Mouse (Mus musculus): ENCODE measurements at regions not wholly inside any gene's neighbourhood (a gene's known extent, or its start where the extent isn't known, plus 50 kb on each side); places are given as distances from the start of the nearest gene placed in this dataset.

DNA sequence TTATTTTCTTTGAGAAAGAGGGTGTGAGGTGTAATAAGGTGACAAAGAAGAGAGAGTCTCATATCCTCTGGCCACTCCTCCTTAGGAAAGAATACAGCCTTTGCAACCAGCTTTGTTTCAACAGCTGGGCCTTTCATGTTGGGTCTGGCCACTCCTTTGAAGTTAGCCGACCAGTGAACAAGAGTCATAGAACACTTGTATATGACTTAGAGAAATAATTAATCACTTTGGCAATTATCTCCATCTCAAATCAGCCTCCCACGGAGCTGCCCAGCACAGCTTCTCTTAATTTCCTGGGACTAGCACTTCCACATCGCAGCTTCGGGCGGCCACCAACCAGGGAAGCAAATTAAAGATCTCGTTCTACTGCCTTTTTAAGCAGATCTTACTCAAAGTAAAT is 476.8 kb downstream of the Mctp2 start:
- Histone ChIP-seq H3K36me3 (ENCODE audit: control insufficient read depth, insufficient read depth, low read length) (no peaks in the 10 kb centered on the region), H3K4me3 (ENCODE audit: low read depth, low read length) (no peak overlapping the region), H3K9ac (ENCODE audit: low read depth, low read length) (no peak overlapping the region), H3K9me3 (replicated peaks; ENCODE audit: control insufficient read depth, low read length) (no peaks in the 10 kb centered on the region), H3K4me1 (ENCODE audit: control insufficient read depth, insufficient read depth, low read length) (no peaks in the 10 kb centered on the region), H3K27ac (ENCODE audit: low read depth, low read length) (no peak overlapping the region), H3K4me2 (no peak overlapping the region), H3K27me3 (ENCODE audit: control insufficient read depth, insufficient read depth, low read length) (no peaks in the 10 kb centered on the region)
- 78% methylated on average over 6 of the region's 6 CpGs for WGBS (ENCODE audit: insufficient replicate concordance)
- ATAC-seq (replicated peaks; ENCODE audit: insufficient number of reproducible peaks, low FRiP score, low TSS enrichment) = no peak

GRCm38 (mm10) chr7:71816138-71816537 is 464.9 kb upstream of the Gm10295 start:
- Histone ChIP-seq H3K27ac (ENCODE audit: low read depth, low read length) (no peak overlapping the region), H3K36me3 (ENCODE audit: control insufficient read depth, insufficient read depth, low read length) (no peaks in the 10 kb centered on the region), H3K9ac (ENCODE audit: low read depth, low read length) (no peak overlapping the region), H3K27me3 (ENCODE audit: control insufficient read depth, insufficient read depth, low read length) (no peaks in the 10 kb centered on the region), H3K9me3 (replicated peaks; ENCODE audit: control insufficient read depth, low read length) (no peaks in the 10 kb centered on the region), H3K4me1 (ENCODE audit: control insufficient read depth, insufficient read depth, low read length) (no peaks in the 10 kb centered on the region), H3K4me2 (no peak overlapping the region), H3K4me3 (ENCODE audit: low read depth, low read length) (no peak overlapping the region)
- no peak for ATAC-seq (replicated peaks; ENCODE audit: insufficient number of reproducible peaks, low FRiP score, low TSS enrichment)
- WGBS (ENCODE audit: insufficient replicate concordance) = 79% methylated on average over 11 of the region's 11 CpGs

- no peaks in the 10 kb centered on the region for H3K36me3 ChIP-seq (ENCODE audit: control insufficient read depth, insufficient read depth, low read length)
- no peaks in the 10 kb centered on the region for H3K4me1 ChIP-seq (ENCODE audit: control insufficient read depth, insufficient read depth, low read length)
- no peak overlapping the region for H3K4me2 ChIP-seq
Observed at GRCm38 (mm10) chr7:71794201-71794600, 442.9 kb upstream of the Gm10295 start.

DNA sequence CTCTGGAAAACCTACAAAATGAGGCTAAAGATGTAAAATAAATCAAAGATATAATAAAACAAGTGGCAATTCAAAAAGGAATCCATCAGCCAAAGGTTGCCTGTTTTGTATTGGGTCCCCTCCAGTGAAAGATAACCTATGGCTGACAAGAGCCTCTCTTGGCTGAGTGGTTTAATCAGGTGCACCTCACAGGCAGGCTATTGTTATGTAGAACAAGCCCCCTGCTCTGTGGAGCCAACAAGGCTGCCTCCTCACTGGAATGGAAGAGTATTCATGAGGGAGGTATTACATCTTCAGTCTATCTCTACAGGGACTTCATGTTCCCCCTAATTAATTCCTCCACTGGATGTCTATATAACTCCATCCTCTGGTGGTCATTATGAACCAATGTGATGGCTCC is 437.1 kb upstream of the Gm10295 start:
- Histone ChIP-seq H3K27ac (ENCODE audit: low read depth, low read length) (no peak overlapping the region), H3K36me3 (ENCODE audit: control insufficient read depth, insufficient read depth, low read length) (no peaks in the 10 kb centered on the region), H3K4me3 (ENCODE audit: low read depth, low read length) (no peak overlapping the region), H3K9ac (ENCODE audit: low read depth, low read length) (no peak overlapping the region), H3K4me1 (ENCODE audit: control insufficient read depth, insufficient read depth, low read length) (no peaks in the 10 kb centered on the region), H3K9me3 (replicated peaks; ENCODE audit: control insufficient read depth, low read length) (no peaks in the 10 kb centered on the region), H3K4me2 (no peak overlapping the region), H3K27me3 (ENCODE audit: control insufficient read depth, insufficient read depth, low read length) (no peaks in the 10 kb centered on the region)
- no peak for ATAC-seq (replicated peaks; ENCODE audit: insufficient number of reproducible peaks, low FRiP score, low TSS enrichment)

More at GRCm38 (mm10) chr7:71794201-71794600, 442.9 kb upstream of the Gm10295 start:
- Histone ChIP-seq H3K9me3 (replicated peaks; ENCODE audit: control insufficient read depth, low read length) (no peaks in the 10 kb centered on the region), H3K27me3 (ENCODE audit: control insufficient read depth, insufficient read depth, low read length) (no peaks in the 10 kb centered on the region), H3K27ac (ENCODE audit: low read depth, low read length) (no peak overlapping the region), H3K4me3 (ENCODE audit: low read depth, low read length) (no peak overlapping the region), H3K9ac (ENCODE audit: low read depth, low read length) (no peak overlapping the region)
- no peak for ATAC-seq (replicated peaks; ENCODE audit: insufficient number of reproducible peaks, low FRiP score, low TSS enrichment)
- WGBS (ENCODE audit: insufficient replicate concordance) = 36% methylated on average over 7 of the region's 7 CpGs

- no peak for ATAC-seq (replicated peaks; ENCODE audit: insufficient number of reproducible peaks, low FRiP score, low TSS enrichment)
- no peak overlapping the region for H3K4me2 ChIP-seq
- no peaks in the 10 kb centered on the region for H3K27me3 ChIP-seq (ENCODE audit: control insufficient read depth, insufficient read depth, low read length)
- H3K4me3 ChIP-seq (ENCODE audit: low read depth, low read length) = no peak overlapping the region
- H3K9ac ChIP-seq (ENCODE audit: low read depth, low read length) = no peak overlapping the region
- no peaks in the 10 kb centered on the region for H3K36me3 ChIP-seq (ENCODE audit: control insufficient read depth, insufficient read depth, low read length)
- H3K9me3 ChIP-seq (replicated peaks; ENCODE audit: control insufficient read depth, low read length) = no peaks in the 10 kb centered on the region
- no peaks in the 10 kb centered on the region for H3K4me1 ChIP-seq (ENCODE audit: control insufficient read depth, insufficient read depth, low read length)
- H3K27ac ChIP-seq (ENCODE audit: low read depth, low read length) = no peak overlapping the region
- 72% methylated on average over 4 of the region's 4 CpGs for WGBS (ENCODE audit: insufficient replicate concordance)
Observed at GRCm38 (mm10) chr7:71782496-71782895, 431.2 kb upstream of the Gm10295 start.

GRCm38 (mm10) chr7:71749886-71750285 is 398.6 kb upstream of the Gm10295 start:
- ATAC-seq (replicated peaks; ENCODE audit: insufficient number of reproducible peaks, low FRiP score, low TSS enrichment) = no peak
- 78% methylated on average over 5 of the region's 5 CpGs for WGBS (ENCODE audit: insufficient replicate concordance)

DNA sequence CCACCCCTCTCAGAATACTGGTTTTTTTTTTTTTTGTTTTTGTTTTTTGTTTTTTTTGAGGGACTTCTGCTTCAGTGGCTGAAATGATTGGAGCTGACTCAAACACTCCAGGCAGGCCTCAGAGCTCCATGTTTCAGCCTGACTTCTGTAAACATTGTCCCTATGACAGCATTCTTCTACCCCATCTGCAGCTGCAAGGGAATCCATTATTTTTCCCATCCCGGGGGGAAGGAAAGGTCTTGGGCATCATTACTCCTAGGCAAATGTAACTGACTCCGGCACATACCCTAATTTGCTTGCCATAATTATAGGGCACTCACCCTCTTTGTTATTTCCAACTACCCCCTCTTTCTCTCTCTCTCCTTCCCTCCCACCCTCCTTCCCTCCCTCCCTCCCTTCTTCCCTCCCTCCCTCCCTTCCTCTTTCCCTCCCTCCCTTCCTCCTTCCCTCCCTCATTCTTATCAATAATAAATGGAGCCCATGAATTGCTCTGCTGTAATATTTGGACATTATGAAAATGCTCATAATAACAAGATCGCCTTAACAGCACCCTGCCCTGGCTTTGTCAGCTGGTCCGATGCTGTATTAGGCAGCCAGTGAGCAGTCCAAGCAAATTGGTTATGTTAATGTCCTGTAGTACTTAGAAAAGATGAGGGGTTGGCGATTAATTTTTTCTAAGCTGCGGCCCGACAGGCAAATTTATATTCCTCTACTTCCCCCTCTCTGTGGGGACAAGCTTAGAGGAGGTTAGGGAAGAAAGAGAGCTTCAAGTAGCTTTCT is 395.0 kb upstream of the Gm10295 start:
- no peak overlapping the region for H3K27ac ChIP-seq (ENCODE audit: low read depth, low read length)
- H3K9ac ChIP-seq (ENCODE audit: low read depth, low read length) = no peak overlapping the region
- no peaks in the 10 kb centered on the region for H3K9me3 ChIP-seq (replicated peaks; ENCODE audit: control insufficient read depth, low read length)
- 75% methylated on average over 7 of the region's 7 CpGs for WGBS (ENCODE audit: insufficient replicate concordance)
- H3K4me3 ChIP-seq (ENCODE audit: low read depth, low read length) = no peak overlapping the region
- no peak overlapping the region for H3K4me2 ChIP-seq
- H3K4me1 ChIP-seq (ENCODE audit: control insufficient read depth, insufficient read depth, low read length) = no peaks in the 10 kb centered on the region
- no peak for ATAC-seq (replicated peaks; ENCODE audit: insufficient number of reproducible peaks, low FRiP score, low TSS enrichment)
- no peaks in the 10 kb centered on the region for H3K27me3 ChIP-seq (ENCODE audit: control insufficient read depth, insufficient read depth, low read length)
- H3K36me3 ChIP-seq (ENCODE audit: control insufficient read depth, insufficient read depth, low read length) = no peaks in the 10 kb centered on the region

More at GRCm38 (mm10) chr7:71749886-71750285, 398.6 kb upstream of the Gm10295 start:
- Histone ChIP-seq H3K9ac (ENCODE audit: low read depth, low read length) (no peak overlapping the region), H3K4me2 (no peak overlapping the region), H3K9me3 (replicated peaks; ENCODE audit: control insufficient read depth, low read length) (no peaks in the 10 kb centered on the region), H3K36me3 (ENCODE audit: control insufficient read depth, insufficient read depth, low read length) (no peaks in the 10 kb centered on the region), H3K27me3 (ENCODE audit: control insufficient read depth, insufficient read depth, low read length) (no peaks in the 10 kb centered on the region), H3K27ac (ENCODE audit: low read depth, low read length) (no peak overlapping the region), H3K4me1 (ENCODE audit: control insufficient read depth, insufficient read depth, low read length) (no peaks in the 10 kb centered on the region), H3K4me3 (ENCODE audit: low read depth, low read length) (no peak overlapping the region)

DNA sequence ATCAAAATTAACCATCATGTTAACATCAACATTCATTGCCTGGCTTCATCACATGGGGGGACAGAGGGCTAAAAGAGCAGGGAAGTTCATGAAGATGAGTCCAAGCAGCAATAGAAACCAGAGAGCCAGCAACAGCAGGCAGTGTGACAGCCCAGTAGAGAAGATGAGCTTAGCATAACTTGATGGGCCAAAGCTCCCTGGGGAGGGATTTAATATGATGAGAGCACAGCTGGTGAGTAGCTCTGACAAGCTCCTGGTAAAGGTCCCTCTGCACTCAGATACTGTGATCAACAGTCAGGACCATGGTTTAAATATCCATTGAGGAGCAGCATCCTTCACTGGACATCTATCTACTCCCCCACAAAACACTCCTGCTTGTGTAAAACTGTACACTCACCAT is 377.2 kb upstream of the Gm10295 start:
- no peaks in the 10 kb centered on the region for H3K4me1 ChIP-seq (ENCODE audit: control insufficient read depth, insufficient read depth, low read length)
- no peak overlapping the region for H3K9ac ChIP-seq (ENCODE audit: low read depth, low read length)
- H3K9me3 ChIP-seq (replicated peaks; ENCODE audit: control insufficient read depth, low read length) = no peaks in the 10 kb centered on the region
- H3K4me3 ChIP-seq (ENCODE audit: low read depth, low read length) = no peak overlapping the region
- ATAC-seq (replicated peaks; ENCODE audit: insufficient number of reproducible peaks, low FRiP score, low TSS enrichment) = no peak
- H3K27ac ChIP-seq (ENCODE audit: low read depth, low read length) = no peak overlapping the region
- H3K4me2 ChIP-seq = no peak overlapping the region
- no peaks in the 10 kb centered on the region for H3K36me3 ChIP-seq (ENCODE audit: control insufficient read depth, insufficient read depth, low read length)
- no peaks in the 10 kb centered on the region for H3K27me3 ChIP-seq (ENCODE audit: control insufficient read depth, insufficient read depth, low read length)

DNA sequence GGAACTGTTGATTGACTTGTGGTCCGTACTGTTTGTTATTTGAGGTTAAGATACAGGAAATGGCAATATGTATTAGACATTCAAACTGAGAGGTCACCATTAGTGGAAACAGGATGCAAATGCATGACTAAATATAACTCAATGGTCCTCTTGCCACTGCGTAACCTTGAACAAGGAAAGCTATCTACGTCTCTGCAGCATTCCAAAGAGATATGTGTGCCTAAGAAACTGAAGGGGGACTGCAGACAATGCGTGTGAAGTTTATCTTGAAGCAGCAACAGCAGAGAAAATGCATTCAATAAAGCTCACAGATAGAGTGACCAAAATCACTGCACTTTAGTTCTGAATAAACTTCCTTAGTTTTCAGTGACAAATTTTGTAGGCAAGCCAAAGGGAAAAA is 356.9 kb upstream of the Gm10295 start:
- Histone ChIP-seq H3K27me3 (ENCODE audit: control insufficient read depth, insufficient read depth, low read length) (no peaks in the 10 kb centered on the region), H3K4me1 (ENCODE audit: control insufficient read depth, insufficient read depth, low read length) (peaks cover 7% of the 10 kb centered on the region; the same call in 1 of the 2 replicates), H3K9ac (ENCODE audit: low read depth, low read length) (no peak overlapping the region), H3K9me3 (replicated peaks; ENCODE audit: control insufficient read depth, low read length) (no peaks in the 10 kb centered on the region), H3K36me3 (ENCODE audit: control insufficient read depth, insufficient read depth, low read length) (no peaks in the 10 kb centered on the region), H3K4me2 (no peak overlapping the region), H3K4me3 (ENCODE audit: low read depth, low read length) (no peak overlapping the region), H3K27ac (ENCODE audit: low read depth, low read length) (no peak overlapping the region)
- WGBS (ENCODE audit: insufficient replicate concordance) = 28% methylated on average over 4 of the region's 4 CpGs
- ATAC-seq (replicated peaks; ENCODE audit: insufficient number of reproducible peaks, low FRiP score, low TSS enrichment) = no peak

Data from heart, embryonic 11.5 days (tissue).